In the genomic region with DNA sequence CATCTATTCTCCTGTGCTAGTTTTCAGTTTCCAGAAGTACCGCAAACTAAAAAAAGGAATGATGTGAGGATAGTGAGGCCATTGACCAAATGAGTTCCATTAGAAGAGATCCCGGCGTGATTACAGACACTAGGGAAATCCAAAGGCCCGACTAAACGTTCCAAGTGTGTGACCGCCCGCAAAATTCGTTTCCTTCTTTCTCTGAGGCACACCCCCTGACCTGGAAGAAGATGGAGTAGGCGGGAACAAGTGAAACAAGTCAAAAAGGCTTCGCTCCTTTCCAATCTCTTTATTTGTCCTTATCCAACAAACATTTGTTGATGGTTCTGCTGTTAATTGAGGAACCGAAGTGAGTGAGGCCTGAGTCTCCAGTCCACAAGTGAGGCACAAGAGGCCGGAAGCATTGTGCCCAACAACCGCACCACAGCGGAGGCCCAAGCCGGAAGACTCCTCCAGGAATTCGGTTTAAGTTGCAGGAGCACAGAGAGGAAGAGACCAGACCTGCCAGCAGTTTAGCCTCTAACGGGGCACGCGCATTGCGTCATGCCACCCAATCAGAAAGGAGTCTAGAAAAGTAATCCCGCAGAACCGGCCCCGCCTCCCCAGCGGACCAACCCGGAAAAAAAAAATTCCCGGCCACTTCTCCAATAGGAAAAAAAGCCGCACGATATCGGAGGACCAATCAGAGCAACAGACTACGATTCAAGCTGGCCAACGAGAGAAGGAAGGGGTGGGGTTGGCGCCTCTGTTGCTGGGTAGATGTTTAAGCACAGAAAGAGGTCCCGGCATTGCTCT, we compare ENCODE assay signal across 1 mouse cellular context.
TF ChIP-seq lines count a peak whose summit lies in the region.

A gene (minus strand): TSS at position 533 of the 795 bp plus-strand sequence.

TF ChIP-seq in CH12.LX, 34 proteins besides CTCF, POLR2A, EP300 and RAD21 (continued from another document):
- TF ChIP-seq CHD1 (IDR thresholded peaks at IDR 0.05; ENCODE audit: low read depth, low read length) (peak; percentile 60; the same call in 1 of the 2 replicates), ETS1 (conservative IDR thresholded peaks at IDR 0.05; ENCODE audit: low read depth, low read length) (peak; percentile 42), POLR2AphosphoS2 (IDR thresholded peaks at IDR 0.05; ENCODE audit: low read depth, low read length) (no peak), CHD2 (IDR thresholded peaks at IDR 0.05; ENCODE audit: low read length) (peak; percentile 85), ZMIZ1 (IDR thresholded peaks at IDR 0.05; ENCODE audit: low read depth, low read length) (peak; percentile 92)
